Mouse (Mus musculus): ENCODE data around the gene Adam1b.

DNA sequence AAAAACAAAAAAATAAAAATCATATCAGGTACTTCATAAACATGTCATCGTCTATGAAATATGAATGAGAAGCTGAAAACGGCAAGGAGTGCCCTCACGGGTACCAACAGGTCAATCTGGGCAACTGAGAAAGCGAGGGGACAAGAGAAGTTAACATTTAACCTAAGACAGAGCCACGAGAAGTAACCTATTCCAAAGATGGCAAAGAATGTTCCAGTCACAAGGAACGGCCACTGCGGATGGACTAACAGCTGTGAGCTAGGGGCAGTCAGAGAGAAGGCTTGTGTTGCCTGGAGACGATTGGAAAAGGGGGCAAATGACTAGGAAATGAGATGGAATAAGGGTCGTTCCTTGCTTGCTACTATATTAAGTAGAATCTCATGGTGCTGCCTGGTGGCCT lies 52.8 kb downstream of the Adam1b start:
- TF ChIP-seq FLI1 (IDR thresholded peaks at IDR 0.05; ENCODE audit: low read length) (no peak), GATA1 (IDR thresholded peaks at IDR 0.05; ENCODE audit: borderline replicate concordance, low read length) (no peak)
